Mouse (Mus musculus) cerebellum, postnatal 4 days (tissue): Measurements from ENCODE around the gene Slc35a3.

ENCODE experiments used
- DNase-seq, 2 experiments: peaks; one replicate each; pipeline ENCODE4 v3.0.0; 2022; ENCODE audit warnings: low spot score in 2 of 2, mixed read lengths in 1 of 2

Slc35a3 gene

GRCm38 (mm10) chr3:116638572-116638971 is 74.1 kb downstream of the Slc35a3 start:
- no peak for DNase-seq

- DNase-seq, result no peak
These were observed 74.7 kb downstream of the Slc35a3 start for GRCm38 (mm10) chr3:116637693-116638476.

DNA sequence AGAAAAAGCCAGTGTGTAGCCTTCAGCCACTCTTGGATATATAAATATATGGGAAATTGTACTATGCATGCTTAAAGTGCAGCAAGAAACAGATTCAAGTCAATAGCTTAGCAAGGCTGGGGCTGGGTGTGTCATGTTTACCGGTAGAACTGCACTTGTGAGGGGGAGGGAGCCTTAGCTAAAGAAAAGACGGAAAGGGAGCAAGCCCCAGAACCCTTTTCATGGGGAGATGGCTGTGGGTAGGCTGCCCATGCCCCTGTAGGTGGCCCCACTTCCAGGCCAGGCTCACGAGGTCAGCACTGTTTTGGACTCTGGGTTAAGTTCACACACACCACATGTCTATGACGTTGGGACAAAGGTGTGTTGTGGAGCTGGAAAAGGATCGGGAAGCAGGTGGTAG is 76.8 kb downstream of the Slc35a3 start:
- DNase-seq, result no peak

DNA sequence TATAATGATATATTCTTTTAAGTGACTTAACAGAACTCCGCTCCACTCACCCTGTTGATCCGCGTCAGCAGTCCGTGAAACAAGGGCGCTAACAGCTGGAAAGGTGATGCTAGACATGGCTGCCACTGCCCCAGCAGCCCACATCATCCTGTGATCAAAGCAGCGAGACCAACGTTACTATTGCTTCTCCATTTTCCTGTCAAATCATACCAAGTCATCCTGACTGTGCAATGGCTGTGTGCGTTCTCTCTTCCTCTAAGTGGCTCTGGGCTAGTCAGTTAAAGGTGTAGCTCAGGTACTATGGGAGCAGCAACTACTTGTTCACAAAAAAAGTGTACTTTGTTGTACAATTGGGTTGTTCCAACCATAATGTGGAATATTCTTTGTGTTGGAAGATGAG is 77.8 kb downstream of the Slc35a3 start:
- DNase-seq, result no peak

DNA sequence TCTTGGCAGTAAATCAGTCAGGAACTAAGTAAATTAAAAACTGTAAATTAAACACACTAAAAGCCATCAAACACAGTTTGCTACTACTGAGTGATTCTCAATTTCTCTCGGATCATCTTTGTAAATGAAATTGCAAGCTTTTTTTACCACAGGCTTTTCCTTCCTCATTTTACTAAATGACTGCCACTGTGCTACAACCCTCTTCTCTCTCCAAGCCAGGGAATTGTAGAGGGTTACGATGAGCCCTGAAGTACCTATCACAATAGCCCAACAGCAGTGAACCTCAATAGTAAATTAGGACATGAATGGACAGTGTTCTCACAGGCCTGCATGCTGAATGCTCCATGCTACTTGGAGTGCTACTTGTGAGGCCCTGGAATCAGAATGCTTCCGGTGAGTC is 78.5 kb downstream of the Slc35a3 start:
- DNase-seq, result no peak

GRCm38 (mm10) chr3:116632971-116633370 is 79.7 kb downstream of the Slc35a3 start:
- no peak for DNase-seq

DNA sequence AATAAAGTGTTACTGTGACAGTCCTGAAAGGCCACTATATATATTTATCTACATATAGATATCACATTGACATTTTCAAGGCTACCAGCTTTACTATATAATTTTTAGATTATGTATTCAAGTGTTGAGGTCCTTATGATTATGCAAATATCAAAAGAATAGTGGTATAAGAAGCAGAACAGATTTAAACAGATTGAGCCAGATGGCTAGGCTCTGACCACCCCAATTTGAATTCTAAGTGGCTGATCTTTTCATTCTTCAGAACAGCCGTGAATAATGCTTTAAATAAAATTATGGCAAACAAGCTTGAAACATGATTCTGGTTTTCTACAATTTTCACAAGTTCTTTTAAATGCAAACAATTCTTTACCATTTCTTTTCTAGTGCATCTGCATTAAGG is 81.2 kb downstream of the Slc35a3 start:
- no peak for DNase-seq

GRCm38 (mm10) chr3:116622641-116623040 is 90.0 kb downstream of the Slc35a3 start:
- no peak for DNase-seq

GRCm38 (mm10) chr3:116620636-116621370 is 91.8 kb downstream of the Slc35a3 start:
- DNase-seq, result no peak
